Mouse (Mus musculus) MEL (cell line): ENCODE measurements around the gene Ddrgk1. TPM values are rescaled to one million over a fixed set of nuclear protein-coding genes. Genes with fewer than 3 reads are reported as not detected.

Experiments used
- DNase-seq: peaks from one replicate; pipeline ENCODE4 v3.0.0; 2011; ENCODE audit warnings: low read depth, low spot score
- H3K27ac ChIP-seq: 2 replicates; pipeline ENCODE4 v1.5.1; 2012; ENCODE audit warnings: low read depth, mild to moderate bottlenecking, control low read depth, low read length, moderate library complexity; ENCODE audit not compliant: control insufficient read depth
- H3K27me3 ChIP-seq, 2 experiments: fragments of 150-350 bp in 1 of 2; sonication (generic) in 1 of 2; 2 replicates each; pipeline ENCODE4 v1.6.1; 2012; ENCODE audit warnings: low read length in 2 of 2, mild to moderate bottlenecking in 2 of 2, improper control_type of control experiment in 1 of 2, moderate library complexity in 1 of 2; ENCODE audit not compliant: insufficient read depth in 2 of 2, control insufficient read depth in 1 of 2
- H3K36me3 ChIP-seq, 2 experiments: 2 replicates each; pipeline ENCODE4 v1.6.1; 2012 to 2014; ENCODE audit warnings: low read length in 2 of 2, improper control_type of control experiment in 1 of 2, inconsistent platforms in 1 of 2, mild to moderate bottlenecking in 1 of 2; ENCODE audit not compliant: insufficient read depth in 2 of 2, control insufficient read depth in 1 of 2
- H3K4me1 ChIP-seq, 2 experiments: fragments of 150-350 bp in 1 of 2; sonication (generic) in 1 of 2; 2 replicates each; pipeline ENCODE4 v1.6.1; 2012; ENCODE audit warnings: low read length in 2 of 2, improper control_type of control experiment in 1 of 2, mild to moderate bottlenecking in 1 of 2; ENCODE audit not compliant: insufficient read depth in 2 of 2, control insufficient read depth in 1 of 2
- H3K4me3 ChIP-seq, 2 experiments: fragments of 150-350 bp in 1 of 2; sonication (generic) in 1 of 2; 2 replicates each; pipeline ENCODE4 v1.5.1; 2012; ENCODE audit warnings: low read depth in 2 of 2, low read length in 2 of 2, mild to moderate bottlenecking in 2 of 2, moderate library complexity in 2 of 2, control low read depth in 1 of 2, improper control_type of control experiment in 1 of 2; ENCODE audit not compliant: control insufficient read depth in 1 of 2, insufficient read depth in 1 of 2
- H3K79me2 ChIP-seq: 2 replicates; pipeline ENCODE4 v1.6.1; 2012; ENCODE audit warnings: mild to moderate bottlenecking, low read length, moderate library complexity; ENCODE audit not compliant: control insufficient read depth, poor library complexity, insufficient read depth
- H3K9ac ChIP-seq: 2 replicates; pipeline ENCODE4 v1.6.1; 2012; ENCODE audit warnings: low read depth, mild to moderate bottlenecking, control low read depth, low read length, moderate library complexity; ENCODE audit not compliant: control insufficient read depth, poor library complexity, severe bottlenecking
- H3K9me3 ChIP-seq: fragments of 150-350 bp; sonication (generic); replicated peaks from 2 replicates; pipeline ENCODE4 v1.6.1; 2012; ENCODE audit warnings: mild to moderate bottlenecking, low read length, improper control_type of control experiment, moderate library complexity; ENCODE audit not compliant: insufficient read depth
- CHD1 ChIP-seq: IDR thresholded peaks from 2 replicates; pipeline ENCODE4 v1.6.1; 2012; ENCODE audit warnings: low read depth, mild to moderate bottlenecking, inconsistent platforms, low read length, improper control_type of control experiment
- CHD2 ChIP-seq: IDR thresholded peaks from 2 replicates; pipeline ENCODE4 v1.6.1; 2011; ENCODE audit warnings: low read length, improper control_type of control experiment
- EP300 ChIP-seq, 2 experiments: IDR thresholded peaks; 2 replicates each; pipeline ENCODE4 v1.6.1; 2011; ENCODE audit warnings: improper control_type of control experiment in 2 of 2, low read length in 2 of 2, low read depth in 1 of 2, mild to moderate bottlenecking in 1 of 2
- ETS1 ChIP-seq: IDR thresholded peaks from 2 replicates; pipeline ENCODE4 v1.6.1; 2012; ENCODE audit warnings: low read depth, mild to moderate bottlenecking, inconsistent platforms, low read length, improper control_type of control experiment, moderate library complexity
- HCFC1 ChIP-seq: IDR thresholded peaks from 2 replicates; pipeline ENCODE4 v1.6.1; 2012; ENCODE audit warnings: low read depth, mild to moderate bottlenecking, inconsistent platforms, low read length, improper control_type of control experiment, moderate library complexity
- JUND ChIP-seq: IDR thresholded peaks from 2 replicates; pipeline ENCODE4 v1.6.1; 2011; ENCODE audit warnings: low read depth, mild to moderate bottlenecking, improper control_type of control experiment, low read length
- MAFK ChIP-seq: IDR thresholded peaks from 2 replicates; pipeline ENCODE4 v1.6.1; 2011; ENCODE audit warnings: low read depth, mild to moderate bottlenecking, low read length, improper control_type of control experiment, borderline replicate concordance
- MAX ChIP-seq: IDR thresholded peaks from 2 replicates; pipeline ENCODE4 v1.6.1; 2011; ENCODE audit warnings: low read length, improper control_type of control experiment
- MEF2A ChIP-seq: IDR thresholded peaks from 2 replicates; pipeline ENCODE4 v1.6.1; 2014; ENCODE audit warnings: low read depth, mild to moderate bottlenecking, inconsistent platforms, low read length, improper control_type of control experiment; ENCODE audit not compliant: poor library complexity, insufficient replicate concordance, severe bottlenecking; ENCODE audit errors: extremely low read depth
- MXI1 ChIP-seq: IDR thresholded peaks from 2 replicates; pipeline ENCODE4 v1.6.1; 2011; ENCODE audit warnings: mild to moderate bottlenecking, low read depth, low read length, improper control_type of control experiment
- NELFE ChIP-seq: IDR thresholded peaks from 2 replicates; pipeline ENCODE4 v1.6.1; 2011; ENCODE audit warnings: low read depth, low read length, improper control_type of control experiment
- NRF1 ChIP-seq: IDR thresholded peaks from 2 replicates; pipeline ENCODE4 v1.6.1; 2014; ENCODE audit warnings: low read depth, mild to moderate bottlenecking, inconsistent platforms, low read length, improper control_type of control experiment, moderate library complexity; ENCODE audit not compliant: poor library complexity, insufficient read depth, severe bottlenecking
- RAD21 ChIP-seq: IDR thresholded peaks from 2 replicates; pipeline ENCODE4 v1.6.1; 2011; ENCODE audit warnings: mild to moderate bottlenecking, low read depth, low read length, improper control_type of control experiment
- SMC3 ChIP-seq: IDR thresholded peaks from 2 replicates; pipeline ENCODE4 v1.6.1; 2011; ENCODE audit warnings: low read depth, low read length, improper control_type of control experiment
- polyA plus RNA-seq, 2 experiments: library from polyadenylated mRNA; stranded (reverse) in 1 of 2; unstranded in 1 of 2; fragments of >175 nt in 1 of 2; fragments of >200 nt in 1 of 2; gene quantifications; 2 replicates each; pipeline versions ENCODE4 v1.2.1 to v1.2.4; 2012; ENCODE audit warnings: low replicate concordance in 2 of 2, low read depth in 1 of 2; ENCODE audit not compliant: insufficient read length in 2 of 2, insufficient read depth in 1 of 2, missing spikeins in 1 of 2
- total RNA-seq: library from RNA; depleted of rRNA; stranded (reverse); fragments of 300-350 nt; gene quantifications from 2 replicates; pipeline ENCODE4 v1.2.3, GENCODE M21; 2012

Gene Ddrgk1
- total and polyA plus RNA-seq, 3 experiments: 52.7 to 73.6 TPM; not detected in 1

DNA sequence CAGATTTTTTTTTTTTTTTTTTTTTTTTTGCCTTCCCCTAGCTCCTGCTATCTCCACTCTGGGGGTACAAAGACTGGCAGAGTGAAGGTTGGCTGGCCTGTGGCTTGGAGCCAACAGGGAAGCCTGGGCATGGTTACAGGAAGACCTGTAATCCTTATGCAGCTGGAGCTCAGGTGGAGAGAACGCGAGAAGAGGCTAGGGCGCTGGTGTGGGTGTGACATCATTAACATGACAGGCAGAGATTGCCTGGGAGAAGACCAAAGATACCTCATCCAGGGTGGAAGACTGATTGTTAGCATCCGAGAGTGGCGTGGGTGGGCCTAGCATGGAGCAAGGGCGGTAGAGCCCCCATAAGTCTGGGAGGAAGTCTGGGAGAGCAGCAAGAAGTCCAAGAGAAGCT, 25.2 kb downstream of the Ddrgk1 start:
- no peaks in the 10 kb centered on the region for H3K79me2 ChIP-seq
- peaks cover 0 to 8% of the 10 kb centered on the region in 2 experiments; a peak in 3 of 4 replicates for H3K4me1 ChIP-seq
- TF ChIP-seq CHD2: no peak
- no peak for TF ChIP-seq ETS1
- TF ChIP-seq EP300 (IDR thresholded peaks at IDR 0.05; ENCODE audit: low read depth in 1 of 2, low read length in 2 of 2): no peak
- TF ChIP-seq SMC3: no peak
- no peak for TF ChIP-seq JUND
- TF ChIP-seq, all 39 proteins: peak for 0
- Histone ChIP-seq H3K4me3 (no peak overlapping the region), H3K27ac (no peak overlapping the region), H3K27me3 (no peaks in the 10 kb centered on the region), H3K9ac (no peak overlapping the region), H3K36me3 (peaks cover 0 to 6% of the 10 kb centered on the region in 2 experiments; a peak in 2 of 4 replicates), H3K9me3 (no peaks in the 10 kb centered on the region)
- no peak for DNase-seq

DNA sequence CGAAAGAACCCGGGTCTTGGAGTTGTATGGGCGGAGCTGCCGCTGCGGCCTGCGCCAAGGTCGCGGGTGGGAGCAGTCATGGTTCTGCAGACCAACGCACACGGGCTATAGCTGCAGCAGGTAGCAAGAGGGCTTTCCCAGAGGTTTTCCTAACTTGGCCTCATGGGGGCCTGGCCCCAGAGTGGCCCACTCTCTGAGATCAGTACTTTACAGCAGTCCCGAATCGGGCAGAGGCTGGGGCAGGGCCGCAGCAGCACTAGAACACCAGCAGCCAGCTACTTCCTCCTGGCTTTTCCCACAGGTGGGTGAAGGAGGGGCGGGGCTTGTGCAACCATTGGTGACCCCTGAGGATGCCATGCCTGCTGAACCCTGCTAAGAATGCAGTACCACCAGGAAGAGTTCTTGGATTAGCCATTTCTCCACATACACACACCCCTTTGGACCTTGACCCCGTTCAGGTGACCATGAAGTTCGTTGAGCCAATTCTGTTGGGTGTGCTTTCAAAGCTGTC, 26.3 kb downstream of the Ddrgk1 start:
- Histone ChIP-seq H3K4me3 (no peak overlapping the region), H3K79me2 (no peaks in the 10 kb centered on the region), H3K27ac (no peak overlapping the region), H3K9me3 (no peaks in the 10 kb centered on the region), H3K27me3 (no peaks in the 10 kb centered on the region), H3K36me3 (peaks cover 0 to 2% of the 10 kb centered on the region in 2 experiments; a peak in 2 of 4 replicates)
- DNase-seq: no peak
- no peak for TF ChIP-seq CHD1
- no peak for TF ChIP-seq ETS1
- TF ChIP-seq MAFK: no peak
- no peak for TF ChIP-seq MAX
- no peak for TF ChIP-seq MEF2A
- TF ChIP-seq EP300 (IDR thresholded peaks at IDR 0.05; ENCODE audit: low read depth in 1 of 2, low read length in 2 of 2): no peak
- no peak for TF ChIP-seq JUND
- TF ChIP-seq SMC3: no peak
- TF ChIP-seq NRF1: no peak
- TF ChIP-seq RAD21: no peak
- no peak for TF ChIP-seq HCFC1
- no peak for TF ChIP-seq NELFE
- TF ChIP-seq MXI1: no peak
- TF ChIP-seq, all 39 proteins: peak for 0
- Histone ChIP-seq H3K9ac (no peak overlapping the region), H3K4me1 (peaks cover 0 to 3% of the 10 kb centered on the region in 2 experiments; a peak in 3 of 4 replicates)
